Mouse (Mus musculus) limb, embryonic 12.5 days (tissue): ENCODE results near the gene Fn1. TPM values are rescaled to one million over a fixed set of nuclear protein-coding genes. Genes with fewer than 3 reads are reported as not detected.

ENCODE experiments used
- ATAC-seq: fragments of 200-750 bp; cut with Nextera tagmentation; 2 replicates; pipeline ENCODE4 v1.8.0; 2017; ENCODE audit warnings: low read depth, moderate TSS enrichment; ENCODE audit not compliant: insufficient number of reproducible peaks, insufficient read depth, low FRiP score, low TSS enrichment
- H3K27ac ChIP-seq: fragments of 300-500 bp; sonication (generic); 2 replicates; pipeline ENCODE4 v1.5.1; 2016; ENCODE audit warnings: mild to moderate bottlenecking, moderate library complexity
- H3K27me3 ChIP-seq: fragments of 300-500 bp; sonication (generic); 2 replicates; pipeline ENCODE4 v1.6.1; 2016; ENCODE audit warnings: mild to moderate bottlenecking, moderate library complexity
- H3K36me3 ChIP-seq: fragments of 300-500 bp; sonication (generic); 2 replicates; pipeline ENCODE4 v1.6.1; 2016; ENCODE audit warnings: mild to moderate bottlenecking, moderate library complexity
- H3K4me1 ChIP-seq: fragments of 300-500 bp; sonication (generic); replicated peaks from 2 replicates; pipeline ENCODE4 v1.6.1; 2016
- H3K4me2 ChIP-seq: fragments of 300-500 bp; sonication (generic); 2 replicates; pipeline ENCODE4 v1.6.1; 2016; ENCODE audit warnings: mild to moderate bottlenecking, moderate library complexity
- H3K4me3 ChIP-seq: fragments of 300-500 bp; sonication (generic); replicated peaks from 2 replicates; pipeline ENCODE4 v1.5.1; 2016; ENCODE audit warnings: mild to moderate bottlenecking
- H3K9ac ChIP-seq: fragments of 300-500 bp; sonication (generic); replicated peaks from 2 replicates; pipeline ENCODE4 v1.6.1; 2016; ENCODE audit warnings: mild to moderate bottlenecking, moderate library complexity
- H3K9me3 ChIP-seq: fragments of 300-500 bp; sonication (generic); 2 replicates; pipeline ENCODE4 v1.6.1; 2016; ENCODE audit warnings: mild to moderate bottlenecking, moderate library complexity
- WGBS: fragments of 180-500 bp; shearing (Covaris S2); methylation state at CpG from one replicate; pipeline ENCODE4 v1.1.7; 2016; 5-methylcytosine and 5-hydroxymethylcytosine counted together
- polyA plus RNA-seq: library from polyadenylated mRNA; unstranded; fragments of >200 nt; fragmentation: Nextera tagmentation; extraction: Ambion mirVana; gene quantifications from 2 replicates; pipeline ENCODE4 v1.2.1, GENCODE M21; 2016

Gene Fn1
- polyA plus RNA-seq, 1 experiment from 2014 or later = 187 TPM

GRCm38 (mm10) chr1:71650741-71651140, 2.3 kb downstream of the Fn1 start:
- Histone ChIP-seq H3K27me3 (no peaks in the 10 kb centered on the region), H3K4me1 (peaks cover 26% of the 10 kb centered on the region), H3K36me3 (peaks cover 53% of the 10 kb centered on the region), H3K9me3 (no peaks in the 10 kb centered on the region), H3K4me2 (peak overlapping the region; percentile 91), H3K4me3 (peak overlapping the region; percentile 71), H3K27ac (peak overlapping the region; percentile 12; the same call in 1 of the 2 replicates), H3K9ac (peak overlapping the region; percentile 50)
- 18% methylated on average over 6 of the region's 6 CpGs for WGBS
- no peak for ATAC-seq

GRCm38 (mm10) chr1:71648166-71648565, 4.8 kb downstream of the Fn1 start:
- H3K9me3 ChIP-seq = no peaks in the 10 kb centered on the region
- peaks cover 79% of the 10 kb centered on the region for H3K36me3 ChIP-seq
- H3K9ac ChIP-seq = no peak overlapping the region
- WGBS = 90% methylated on average over 7 of the region's 7 CpGs
- no peak overlapping the region for H3K4me3 ChIP-seq
- H3K4me2 ChIP-seq = no peak overlapping the region
- H3K27me3 ChIP-seq = no peaks in the 10 kb centered on the region
- no peak overlapping the region for H3K27ac ChIP-seq
- H3K4me1 ChIP-seq = peaks cover 22% of the 10 kb centered on the region
- no peak for ATAC-seq

- no peak overlapping the region for H3K4me3 ChIP-seq
- WGBS = 81% methylated on average over 5 of the region's 5 CpGs
- H3K4me2 ChIP-seq = no peak overlapping the region
- peaks cover 93% of the 10 kb centered on the region for H3K36me3 ChIP-seq
- ATAC-seq = no peak
- H3K27ac ChIP-seq = no peak overlapping the region
- peaks cover 22% of the 10 kb centered on the region for H3K4me1 ChIP-seq
- no peaks in the 10 kb centered on the region for H3K9me3 ChIP-seq
- no peaks in the 10 kb centered on the region for H3K27me3 ChIP-seq
- H3K9ac ChIP-seq = no peak overlapping the region
Measured at GRCm38 (mm10) chr1:71646774-71647173, 6.2 kb downstream of the Fn1 start.

- Histone ChIP-seq H3K36me3 (peaks cover 99% of the 10 kb centered on the region), H3K9ac (no peak overlapping the region), H3K27ac (no peak overlapping the region), H3K4me3 (no peak overlapping the region), H3K9me3 (no peaks in the 10 kb centered on the region), H3K27me3 (no peaks in the 10 kb centered on the region), H3K4me2 (no peak overlapping the region), H3K4me1 (peaks cover 16% of the 10 kb centered on the region)
- ATAC-seq = no peak
- 58% methylated on average over 3 of the region's 3 CpGs for WGBS
Measured at GRCm38 (mm10) chr1:71645999-71646398, 7.0 kb downstream of the Fn1 start.

GRCm38 (mm10) chr1:71645466-71645865, 7.5 kb downstream of the Fn1 start:
- peaks cover 11% of the 10 kb centered on the region for H3K4me1 ChIP-seq
- no peak overlapping the region for H3K4me3 ChIP-seq
- no peak for ATAC-seq
- peaks cover 99% of the 10 kb centered on the region for H3K36me3 ChIP-seq
- no peak overlapping the region for H3K27ac ChIP-seq
- no peak overlapping the region for H3K9ac ChIP-seq
- no peaks in the 10 kb centered on the region for H3K27me3 ChIP-seq
- no peaks in the 10 kb centered on the region for H3K9me3 ChIP-seq
- 93% methylated on average over 13 of the region's 13 CpGs for WGBS
- H3K4me2 ChIP-seq = no peak overlapping the region

GRCm38 (mm10) chr1:71642794-71643193, 10.2 kb downstream of the Fn1 start:
- 96% methylated on average over 10 of the region's 10 CpGs for WGBS

GRCm38 (mm10) chr1:71641206-71641605, 11.8 kb downstream of the Fn1 start:
- no peak overlapping the region for H3K4me3 ChIP-seq
- WGBS = 97% methylated on average over 11 of the region's 11 CpGs
- H3K36me3 ChIP-seq = peaks cover 98% of the 10 kb centered on the region
- H3K27ac ChIP-seq = no peak overlapping the region
- no peak for ATAC-seq
- H3K4me2 ChIP-seq = no peak overlapping the region
- H3K27me3 ChIP-seq = no peaks in the 10 kb centered on the region
- peaks cover 6% of the 10 kb centered on the region; the same call in 1 of the 2 replicates for H3K4me1 ChIP-seq
- no peak overlapping the region for H3K9ac ChIP-seq
- H3K9me3 ChIP-seq = no peaks in the 10 kb centered on the region

More at GRCm38 (mm10) chr1:71642794-71643193, 10.2 kb downstream of the Fn1 start:
- H3K9me3 ChIP-seq = no peaks in the 10 kb centered on the region
- no peak overlapping the region for H3K9ac ChIP-seq
- H3K36me3 ChIP-seq = peaks cover 99% of the 10 kb centered on the region
- H3K4me2 ChIP-seq = no peak overlapping the region
- H3K4me1 ChIP-seq = peaks cover 5% of the 10 kb centered on the region; the same call in 1 of the 2 replicates
- no peak for ATAC-seq
- no peaks in the 10 kb centered on the region for H3K27me3 ChIP-seq
- no peak overlapping the region for H3K27ac ChIP-seq
- no peak overlapping the region for H3K4me3 ChIP-seq

GRCm38 (mm10) chr1:71640157-71640556, 12.8 kb downstream of the Fn1 start:
- Histone ChIP-seq H3K27ac (no peak overlapping the region), H3K27me3 (no peaks in the 10 kb centered on the region), H3K4me3 (no peak overlapping the region), H3K36me3 (peaks cover 98% of the 10 kb centered on the region), H3K9me3 (no peaks in the 10 kb centered on the region; the same call in 1 of the 2 replicates), H3K9ac (no peak overlapping the region), H3K4me2 (no peak overlapping the region), H3K4me1 (peaks cover 6% of the 10 kb centered on the region; the same call in 1 of the 2 replicates)
- WGBS = 94% methylated on average over 8 of the region's 8 CpGs
- no peak for ATAC-seq

GRCm38 (mm10) chr1:71636665-71637064, 16.3 kb downstream of the Fn1 start:
- WGBS = 96% methylated on average over 4 of the region's 4 CpGs
- no peaks in the 10 kb centered on the region; the same call in 1 of the 2 replicates for H3K9me3 ChIP-seq
- H3K27me3 ChIP-seq = no peaks in the 10 kb centered on the region
- no peak overlapping the region for H3K4me3 ChIP-seq
- H3K27ac ChIP-seq = no peak overlapping the region
- peaks cover 90% of the 10 kb centered on the region for H3K36me3 ChIP-seq
- no peak overlapping the region for H3K9ac ChIP-seq
- ATAC-seq = no peak
- H3K4me1 ChIP-seq = peaks cover 6% of the 10 kb centered on the region; the same call in 1 of the 2 replicates
- no peak overlapping the region for H3K4me2 ChIP-seq

GRCm38 (mm10) chr1:71636116-71636515, 16.9 kb downstream of the Fn1 start:
- no peak for ATAC-seq
- Histone ChIP-seq H3K27me3 (no peaks in the 10 kb centered on the region), H3K4me2 (no peak overlapping the region), H3K4me3 (no peak overlapping the region), H3K36me3 (peaks cover 90% of the 10 kb centered on the region), H3K27ac (no peak overlapping the region), H3K4me1 (peaks cover 6% of the 10 kb centered on the region; the same call in 1 of the 2 replicates), H3K9ac (no peak overlapping the region), H3K9me3 (no peaks in the 10 kb centered on the region; the same call in 1 of the 2 replicates)
- WGBS = 92% methylated on average over 5 of the region's 5 CpGs

- H3K4me3 ChIP-seq = no peak overlapping the region
- H3K4me2 ChIP-seq = no peak overlapping the region
- H3K27ac ChIP-seq = no peak overlapping the region
- no peaks in the 10 kb centered on the region for H3K27me3 ChIP-seq
- H3K36me3 ChIP-seq = peaks cover 87% of the 10 kb centered on the region
- peaks cover 6% of the 10 kb centered on the region; the same call in 1 of the 2 replicates for H3K4me1 ChIP-seq
- WGBS = 93% methylated on average over 10 of the region's 10 CpGs
- no peak for ATAC-seq
- no peak overlapping the region for H3K9ac ChIP-seq
- H3K9me3 ChIP-seq = no peaks in the 10 kb centered on the region; the same call in 1 of the 2 replicates
Measured at GRCm38 (mm10) chr1:71635101-71636014, 17.6 kb downstream of the Fn1 start.
